Mouse (Mus musculus) brain, embryonic 14.5 days (tissue): ENCODE results near the gene Rnase4.

Experiments
- CTCF ChIP-seq: fragments of 200-500 bp; IDR thresholded peaks from 2 replicates; pipeline ENCODE4 v1.5.1; 2012; ENCODE audit warnings: inconsistent platforms, mild to moderate bottlenecking, moderate library complexity, borderline replicate concordance; ENCODE audit not compliant: insufficient read depth, insufficient read length; ENCODE audit errors: extremely low read depth
- POLR2A ChIP-seq: fragments of 200-500 bp; IDR thresholded peaks from 2 replicates; pipeline ENCODE4 v1.6.1; 2012; ENCODE audit warnings: mild to moderate bottlenecking, inconsistent platforms, borderline replicate concordance; ENCODE audit not compliant: poor library complexity, insufficient read depth, insufficient read length, severe bottlenecking; ENCODE audit errors: extremely low read depth

DNA sequence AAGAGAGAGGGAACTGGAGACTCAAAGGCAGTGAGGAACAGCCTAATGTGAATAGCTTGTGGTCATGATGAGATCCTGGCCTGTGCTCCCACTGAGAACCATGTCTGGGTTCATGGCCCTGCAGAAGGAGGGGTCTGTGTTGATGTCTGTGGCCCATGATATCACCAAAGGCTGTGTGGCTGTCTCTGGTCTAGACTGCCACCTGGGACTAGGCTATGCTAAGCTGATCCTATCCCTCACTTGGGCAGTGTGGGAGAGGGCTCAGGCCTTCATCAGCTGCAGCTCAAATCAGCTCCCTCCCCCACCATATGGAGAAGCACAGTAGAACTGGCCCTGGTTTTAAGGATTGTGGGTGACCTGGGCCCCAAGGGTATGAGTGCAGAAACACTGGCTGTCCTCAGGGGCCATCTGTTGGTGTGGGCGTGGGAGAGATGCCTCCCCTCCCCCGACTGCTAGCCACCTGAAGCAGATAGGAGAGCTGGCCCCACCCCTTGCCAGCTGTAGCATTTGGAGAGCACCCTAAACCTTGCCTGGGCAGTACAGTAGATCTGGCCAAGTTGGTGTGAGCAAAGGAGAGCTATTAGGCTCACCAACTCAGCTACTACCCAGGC lies 36.9 kb downstream of the Rnase4 start:
- TF ChIP-seq POLR2A (no peak), CTCF (no peak)
